Mouse (Mus musculus): Measurements from ENCODE around the gene Styxl1.

GRCm38 (mm10) chr5:135705383-135705782, 72.8 kb downstream of the Styxl1 start:
- TF ChIP-seq CHD2 (IDR thresholded peaks at IDR 0.05; ENCODE audit: low read depth, low read length) (no peak), ZC3H11A (IDR thresholded peaks at IDR 0.05; ENCODE audit: borderline replicate concordance, low read depth, low read length) (no peak), MAFK (IDR thresholded peaks at IDR 0.05; ENCODE audit: insufficient read depth, low read depth, low read length) (no peak), HCFC1 (IDR thresholded peaks at IDR 0.05; ENCODE audit: borderline replicate concordance, insufficient read depth, low read length) (no peak)

Measured in ES-E14 (cell line).